ENCODE assay signal across 8 mouse cellular contexts in the genomic region with DNA sequence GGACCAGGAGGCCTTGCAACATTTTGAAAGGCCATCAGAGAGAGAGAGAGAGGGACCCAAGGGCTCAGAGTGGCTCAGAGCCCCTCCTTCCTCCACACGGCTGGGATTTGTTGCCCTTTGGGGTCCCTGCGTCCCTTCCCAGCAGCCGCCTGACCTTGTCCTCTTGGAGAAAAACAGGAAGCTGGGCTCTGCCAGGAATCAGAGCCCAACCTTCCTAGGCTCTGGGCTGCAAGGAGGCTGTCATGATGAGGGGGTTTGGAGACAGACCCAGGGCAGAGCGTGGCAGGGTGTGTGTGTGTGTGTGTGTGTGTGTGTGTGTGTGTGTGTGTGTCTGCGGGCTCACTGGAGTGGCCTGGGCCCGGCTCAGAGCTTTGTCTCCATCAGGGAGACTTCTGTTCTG. TPM values are rescaled to one million over a fixed set of nuclear protein-coding genes. Genes with fewer than 3 reads are reported as not detected.
DNase-seq lines count a peak whose midpoint lies in the region; ATAC-seq and TF ChIP-seq lines count a peak whose summit lies in the region.

No protein-coding gene starts in this region.

- DNase-seq in hindbrain, embryonic 10.5 days (ENCODE audit: low spot score) = peak; percentile 34
- DNase-seq in lung, postnatal 0 days (ENCODE audit: low spot score) = peak; percentile 77
- DNase-seq in natural killer cell, adult 2 months (ENCODE audit: low spot score in 2 of 2) = no peak
- no peak for DNase-seq in layer of hippocampus, adult 9-11 months
- no peak for DNase-seq in layer of hippocampus, adult 18-20 months (ENCODE audit: low spot score in 2 of 2)

- no peak for TF ChIP-seq CTCF in intestine, postnatal 0 days (IDR thresholded peaks at IDR 0.05; ENCODE audit: low read depth)
- TF ChIP-seq CTCF in lung, postnatal 0 days (IDR thresholded peaks at IDR 0.05) = no peak

- no peak overlapping the region for H3K4me3 ChIP-seq in hindbrain, embryonic 10.5 days
- no peak overlapping the region for H3K4me3 ChIP-seq in hindbrain, embryonic 16.5 days (ENCODE audit: low read length)
- no peak overlapping the region for H3K4me3 ChIP-seq in embryonic facial prominence, embryonic 15.5 days (replicated peaks)
- H3K4me3 ChIP-seq in intestine, postnatal 0 days (ENCODE audit: low read depth, low read length) = no peak overlapping the region
- no peak overlapping the region for H3K4me3 ChIP-seq in lung, postnatal 0 days (ENCODE audit: low read depth, low read length)

- H3K4me2 ChIP-seq in hindbrain, embryonic 16.5 days (ENCODE audit: low read length) = no peak overlapping the region
- no peak overlapping the region for H3K4me2 ChIP-seq in embryonic facial prominence, embryonic 15.5 days (replicated peaks)
- no peak overlapping the region for H3K4me2 ChIP-seq in intestine, postnatal 0 days (replicated peaks; ENCODE audit: low read depth)
- H3K4me2 ChIP-seq in lung, postnatal 0 days (replicated peaks; ENCODE audit: low read depth, low read length) = no peak overlapping the region

- TF ChIP-seq EP300 in lung, postnatal 0 days (IDR thresholded peaks at IDR 0.05) = peak; percentile 67; the same call in 1 of the 2 replicates

- H3K27ac ChIP-seq in hindbrain, embryonic 10.5 days = peak overlapping the region; percentile 53
- no peak overlapping the region for H3K27ac ChIP-seq in hindbrain, embryonic 16.5 days (ENCODE audit: low read depth, low read length)
- peak overlapping the region; percentile 60 for H3K27ac ChIP-seq in embryonic facial prominence, embryonic 15.5 days (replicated peaks)
- H3K27ac ChIP-seq in intestine, postnatal 0 days (ENCODE audit: low read depth, low read length) = no peak overlapping the region
- H3K27ac ChIP-seq in lung, postnatal 0 days (ENCODE audit: low read length) = peak overlapping the region; percentile 72

- no peaks in the 10 kb centered on the region for H3K36me3 ChIP-seq in hindbrain, embryonic 10.5 days
- H3K36me3 ChIP-seq in hindbrain, embryonic 16.5 days (ENCODE audit: control insufficient read depth, insufficient read depth, low read length) = no peaks in the 10 kb centered on the region
- H3K36me3 ChIP-seq in embryonic facial prominence, embryonic 15.5 days = no peaks in the 10 kb centered on the region
- H3K36me3 ChIP-seq in intestine, postnatal 0 days (ENCODE audit: control insufficient read depth, insufficient read depth) = no peaks in the 10 kb centered on the region
- H3K36me3 ChIP-seq in lung, postnatal 0 days (ENCODE audit: insufficient read depth, low read length) = no peaks in the 10 kb centered on the region

- H3K9me3 ChIP-seq in hindbrain, embryonic 10.5 days = no peaks in the 10 kb centered on the region
- no peaks in the 10 kb centered on the region for H3K9me3 ChIP-seq in hindbrain, embryonic 16.5 days (ENCODE audit: control insufficient read depth, low read length)
- H3K9me3 ChIP-seq in embryonic facial prominence, embryonic 15.5 days (replicated peaks) = no peaks in the 10 kb centered on the region
- no peaks in the 10 kb centered on the region for H3K9me3 ChIP-seq in intestine, postnatal 0 days (ENCODE audit: control insufficient read depth)
- H3K9me3 ChIP-seq in lung, postnatal 0 days (ENCODE audit: low read length) = no peaks in the 10 kb centered on the region

- H3K9ac ChIP-seq in hindbrain, embryonic 16.5 days (ENCODE audit: low read depth, low read length) = no peak overlapping the region
- H3K9ac ChIP-seq in embryonic facial prominence, embryonic 15.5 days = no peak overlapping the region
- no peak overlapping the region for H3K9ac ChIP-seq in intestine, postnatal 0 days (ENCODE audit: low read depth, low read length)
- no peak overlapping the region for H3K9ac ChIP-seq in lung, postnatal 0 days (replicated peaks; ENCODE audit: low read depth)

- no peaks in the 10 kb centered on the region for H3K27me3 ChIP-seq in hindbrain, embryonic 10.5 days (ENCODE audit: insufficient read depth, poor library complexity, severe bottlenecking)
- H3K27me3 ChIP-seq in hindbrain, embryonic 16.5 days (replicated peaks; ENCODE audit: control insufficient read depth, insufficient read depth, low read length) = no peaks in the 10 kb centered on the region
- no peaks in the 10 kb centered on the region for H3K27me3 ChIP-seq in embryonic facial prominence, embryonic 15.5 days
- H3K27me3 ChIP-seq in intestine, postnatal 0 days (replicated peaks; ENCODE audit: control insufficient read depth, insufficient read depth, low read length) = no peaks in the 10 kb centered on the region
- H3K27me3 ChIP-seq in lung, postnatal 0 days (replicated peaks; ENCODE audit: insufficient read depth, low read length) = no peaks in the 10 kb centered on the region

- peaks cover 15% of the 10 kb centered on the region for H3K4me1 ChIP-seq in hindbrain, embryonic 10.5 days (replicated peaks)
- H3K4me1 ChIP-seq in hindbrain, embryonic 16.5 days (ENCODE audit: control insufficient read depth, insufficient read depth, low read depth, low read length) = no peaks in the 10 kb centered on the region
- peaks cover 18% of the 10 kb centered on the region for H3K4me1 ChIP-seq in embryonic facial prominence, embryonic 15.5 days
- H3K4me1 ChIP-seq in intestine, postnatal 0 days (replicated peaks; ENCODE audit: control insufficient read depth, insufficient read depth, low read length) = no peaks in the 10 kb centered on the region
- no peaks in the 10 kb centered on the region for H3K4me1 ChIP-seq in lung, postnatal 0 days (ENCODE audit: insufficient read depth, low read depth, low read length)

- WGBS in hindbrain, embryonic 10.5 days = 53% methylated on average over 6 of the region's 6 CpGs
- 54% methylated on average over 6 of the region's 6 CpGs for WGBS in hindbrain, embryonic 16.5 days
- WGBS in embryonic facial prominence, embryonic 15.5 days = 36% methylated on average over 6 of the region's 6 CpGs
- 40% methylated on average over 6 of the region's 6 CpGs for WGBS in intestine, postnatal 0 days
- WGBS in lung, postnatal 0 days = 28% methylated on average over 6 of the region's 6 CpGs

- ATAC-seq in hindbrain, embryonic 16.5 days = no peak
- ATAC-seq in embryonic facial prominence, embryonic 15.5 days (ENCODE audit: insufficient number of reproducible peaks, low FRiP score, low TSS enrichment, low read depth) = peak; percentile 55; the same call in 1 of the 2 replicates
- ATAC-seq in intestine, postnatal 0 days = 0 out of 2 replicates have a peak, but pooled peaks have one; percentile 28
- ATAC-seq in lung, postnatal 0 days = peak; percentile 90

RNA-seq across cellular contexts. Expression of a gene that starts 18.7 kb away (rescaled TPM):
- polyA plus RNA-seq in hindbrain, embryonic 10.5 days (2016; fragmentation: Nextera tagmentation; extraction: Ambion mirVana) = 3.9 and 4.2 TPM in 2 replicates
- polyA plus RNA-seq in hindbrain, embryonic 16.5 days (2015; fragmentation: Nextera tagmentation; extraction: Ambion mirVana) = 4.6 and 4.7 TPM in 2 replicates
- 5.1 and 5.3 TPM in 2 replicates for polyA plus RNA-seq in embryonic facial prominence, embryonic 15.5 days (2015; fragmentation: Nextera tagmentation; extraction: Ambion mirVana)
- 1.6 TPM in 2 replicates for polyA plus RNA-seq in intestine, postnatal 0 days (2015; fragmentation: Nextera tagmentation; extraction: Ambion mirVana)
- 2.6 and 4.0 TPM in 2 replicates for polyA plus RNA-seq in lung, postnatal 0 days (2015; fragmentation: Nextera tagmentation; extraction: Ambion mirVana)
- 1 to 10 TPM; 4.5 to 4.7 TPM for total RNA-seq in layer of hippocampus, adult 18-20 months (2021)

Comparison
In these comparisons a context has a peak if more than half of its experiments do, and no peak if none do; other contexts are left out.
1. H3K27ac ChIP-seq: peak in hindbrain, embryonic 10.5 days (single experiment), embryonic facial prominence, embryonic 15.5 days (single experiment) and lung, postnatal 0 days (single experiment); none in hindbrain, embryonic 16.5 days (single experiment) and intestine, postnatal 0 days (single experiment).
2. DNase-seq: peak in hindbrain, embryonic 10.5 days (single experiment) and lung, postnatal 0 days (single experiment); none in natural killer cell, adult 2 months (0 of 2), layer of hippocampus, adult 9-11 months (single experiment) and layer of hippocampus, adult 18-20 months (0 of 2).